Mouse (Mus musculus) cerebellum, postnatal 14 days (tissue): ENCODE results near the gene Tcl1b1.
"Not testable (repeated sequence)": the region's sequence is repeated elsewhere in the genome, so short reads cannot be mapped to it uniquely, and the experiment has no call there.

ENCODE experiments used
- DNase-seq, 2 experiments: peaks; one replicate each; pipeline ENCODE4 v3.0.0; 2021; ENCODE audit warnings: mixed read lengths in 2 of 2

The Tcl1b1 gene

DNA sequence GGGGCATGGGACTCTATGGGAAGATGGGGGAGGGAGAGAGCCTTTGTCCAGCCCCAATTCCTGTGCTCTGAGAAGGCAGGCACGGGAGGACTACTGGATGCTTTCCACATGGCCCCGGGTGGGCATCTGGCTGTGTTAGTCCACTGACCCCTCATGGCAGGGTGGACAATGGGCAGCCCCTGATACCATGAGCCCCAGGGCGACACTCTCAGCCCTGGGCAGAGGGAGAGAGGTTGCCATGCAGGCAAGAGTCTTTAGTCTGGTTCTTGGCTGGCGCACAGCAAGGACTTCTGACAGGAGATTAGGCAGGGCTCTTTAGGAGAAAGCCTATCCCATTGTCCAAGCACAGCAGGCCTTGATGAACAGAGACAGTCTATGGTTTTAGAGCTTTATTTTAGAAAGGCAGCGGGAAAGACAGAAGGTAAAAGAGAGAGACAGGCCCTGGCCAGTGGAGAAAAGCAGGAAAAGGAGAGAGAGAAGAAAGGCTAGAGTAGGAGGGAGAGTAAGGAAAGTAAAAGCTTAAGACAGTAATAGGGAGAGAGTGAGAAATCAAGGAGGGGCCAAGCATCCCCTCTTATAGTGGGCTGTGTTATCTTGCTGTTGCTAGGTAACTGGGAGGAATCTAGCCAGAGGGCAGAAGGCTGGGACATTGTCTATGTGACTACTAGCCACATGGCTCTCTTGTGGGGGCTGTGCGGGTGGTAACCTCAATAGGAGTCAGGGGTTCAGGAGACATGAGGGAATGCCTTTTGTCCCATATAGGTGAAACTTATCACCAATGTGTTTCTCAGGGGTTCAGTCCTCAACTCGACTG lies 40.4 kb downstream of the Tcl1b1 start:
- DNase-seq: not testable (repeated sequence)

GRCm38 (mm10) chr12:105201657-105202056 lies 42.2 kb downstream of the Tcl1b1 start, which contains the start of gene Tcl1b4:
Tcl1b4 (plus strand) TSS chr12:105201957.
- DNase-seq: not testable (repeated sequence)

DNA sequence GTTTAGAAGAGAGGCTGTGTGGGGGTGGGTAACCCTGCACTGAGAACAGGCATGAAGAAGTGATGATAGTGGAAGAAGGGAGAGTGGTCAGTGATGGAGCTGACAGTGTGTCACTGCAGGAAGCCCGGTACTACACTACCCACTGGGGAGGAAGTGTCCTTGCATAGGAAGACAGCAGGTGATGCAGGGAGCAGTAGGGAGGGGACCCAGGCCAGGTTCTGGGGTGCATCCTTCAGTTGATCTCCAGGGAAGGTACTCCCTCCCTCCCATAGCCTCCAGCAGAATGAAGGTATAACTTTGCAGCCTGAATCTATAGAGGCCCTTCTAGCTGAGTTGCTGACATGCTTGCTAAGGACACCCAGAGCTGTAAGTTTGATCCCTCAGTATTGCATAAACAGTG lies 47.6 kb downstream of the Tcl1b1 start:
- DNase-seq: no peak

GRCm38 (mm10) chr12:105208441-105208840 lies 49.0 kb downstream of the Tcl1b1 start:
- DNase-seq: no peak

DNA sequence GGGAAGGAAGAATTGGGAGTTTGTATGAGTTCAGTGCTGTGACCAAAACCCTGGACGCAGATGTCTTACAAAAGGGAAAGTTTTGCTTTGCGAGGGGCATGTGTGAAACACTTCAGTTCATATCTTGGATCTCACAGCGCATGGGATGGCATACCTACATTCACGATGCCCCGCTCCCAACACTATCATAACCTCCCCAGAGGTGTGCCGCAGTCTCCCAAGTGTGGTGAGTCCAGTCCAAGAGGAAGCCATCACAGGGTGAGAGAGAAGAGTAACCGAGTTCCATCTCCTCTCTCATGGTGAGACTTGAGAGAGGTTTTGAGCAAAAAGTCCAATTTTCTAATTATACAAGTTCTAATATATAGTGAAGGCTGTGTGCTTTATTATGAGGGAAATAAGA lies 49.7 kb downstream of the Tcl1b1 start:
- no peak for DNase-seq
